Mouse (Mus musculus) liver, adult (tissue): ENCODE data around the gene Klhl3.

ENCODE experiments used
- GATA4 ChIP-seq: IDR thresholded peaks from 2 replicates; pipeline ENCODE4 v1.6.1; 2014; ENCODE audit warnings: mild to moderate bottlenecking, low read length; ENCODE audit not compliant: insufficient replicate concordance

Klhl3 gene

GRCm38 (mm10) chr13:57980679-57981078 lies 132.7 kb downstream of the Klhl3 start:
- TF ChIP-seq GATA4, result 0 out of 2 replicates have a peak, but pooled peaks have one; percentile 31

- no peak for TF ChIP-seq GATA4
Observed at GRCm38 (mm10) chr13:57980071-57980470, 133.3 kb downstream of the Klhl3 start.

GRCm38 (mm10) chr13:57978931-57979330 lies 134.5 kb downstream of the Klhl3 start:
- no peak for TF ChIP-seq GATA4

- no peak for TF ChIP-seq GATA4
Observed at GRCm38 (mm10) chr13:57977721-57978120, 135.7 kb downstream of the Klhl3 start.

- no peak for TF ChIP-seq GATA4
Observed at GRCm38 (mm10) chr13:57965658-57966057, 147.7 kb downstream of the Klhl3 start.

GRCm38 (mm10) chr13:57960254-57960653 lies 153.1 kb downstream of the Klhl3 start:
- no peak for TF ChIP-seq GATA4

GRCm38 (mm10) chr13:57959806-57960205 lies 153.6 kb downstream of the Klhl3 start:
- no peak for TF ChIP-seq GATA4
